Mouse (Mus musculus): ENCODE measurements around the gene Efcab11.

- TF ChIP-seq CTCF (IDR thresholded peaks at IDR 0.05; ENCODE audit: insufficient read depth, low read length), result no peak
- no peak for TF ChIP-seq POLR2A (IDR thresholded peaks at IDR 0.05; ENCODE audit: borderline replicate concordance, extremely low read depth, low read depth, low read length)
Measured at GRCm38 (mm10) chr12:99671866-99672191, 212.4 kb downstream of the Efcab11 start.

Measured in lung, adult 2 months (tissue).